Mouse (Mus musculus) liver, adult 2 months (tissue): ENCODE results near the gene Degs1. TPM values are rescaled to one million over a fixed set of nuclear protein-coding genes. Genes with fewer than 3 reads are reported as not detected.

Experiments
- DNase-seq: peaks from one replicate; pipeline ENCODE4 v3.0.0-alpha.2; 2011; ENCODE audit warnings: low read depth, low spot score; ENCODE audit errors: extremely low read depth
- H3K27ac ChIP-seq: fragments of 200-500 bp; replicated peaks from 2 replicates; pipeline ENCODE4 v1.5.1; 2012; ENCODE audit warnings: low read depth, mild to moderate bottlenecking, control low read depth, inconsistent platforms, low read length; ENCODE audit not compliant: insufficient read depth
- H3K27me3 ChIP-seq: fragments of 200-500 bp; 2 replicates; pipeline ENCODE4 v1.6.1; 2012; ENCODE audit warnings: mild to moderate bottlenecking, moderate library complexity, low read length, inconsistent platforms; ENCODE audit not compliant: control insufficient read depth, insufficient read depth
- H3K36me3 ChIP-seq: fragments of 200-500 bp; 2 replicates; pipeline ENCODE4 v1.6.1; 2012; ENCODE audit warnings: low read length, inconsistent platforms; ENCODE audit not compliant: control insufficient read depth, insufficient read depth
- H3K4me1 ChIP-seq: fragments of 200-500 bp; 2 replicates; pipeline ENCODE4 v1.6.1; 2011; ENCODE audit warnings: low read length; ENCODE audit not compliant: control insufficient read depth, insufficient read depth
- H3K4me3 ChIP-seq: fragments of 200-500 bp; 2 replicates; pipeline ENCODE4 v1.5.1; 2011; ENCODE audit warnings: low read depth, mild to moderate bottlenecking, control low read depth, low read length, moderate library complexity; ENCODE audit not compliant: insufficient read depth
- H3K79me2 ChIP-seq: fragments of 200-500 bp; 2 replicates; pipeline ENCODE4 v1.6.1; 2012; ENCODE audit warnings: inconsistent platforms, mild to moderate bottlenecking, low read length, moderate library complexity; ENCODE audit not compliant: control insufficient read depth, insufficient read depth
- H3K9ac ChIP-seq: fragments of 200-500 bp; 2 replicates; pipeline ENCODE4 v1.6.1; 2012; ENCODE audit warnings: low read depth, mild to moderate bottlenecking, control low read depth, inconsistent platforms, low read length
- CTCF ChIP-seq: fragments of 200-500 bp; IDR thresholded peaks from 2 replicates; pipeline ENCODE4 v1.5.1; 2011; ENCODE audit warnings: low read depth, low read length, control low read depth
- POLR2A ChIP-seq: fragments of 200-500 bp; IDR thresholded peaks from 2 replicates; pipeline ENCODE4 v1.6.1; 2011; ENCODE audit warnings: low read length, control low read depth; ENCODE audit not compliant: insufficient read depth; ENCODE audit errors: extremely low read depth
- WGBS: fragments of 180-500 bp; shearing (Covaris S2); methylation state at CpG from one replicate; pipeline ENCODE4 v1.1.7; 2018; 5-methylcytosine and 5-hydroxymethylcytosine counted together
- polyA plus RNA-seq: library from polyadenylated mRNA; depleted of rRNA; stranded (reverse); fragments of >200 nt; gene quantifications from 2 replicates; pipeline ENCODE4 v1.2.3, GENCODE M21; 2012; rRNA removed
- total RNA-seq: library from RNA; depleted of rRNA; stranded (reverse); fragments of >200 nt; gene quantifications from 2 replicates; pipeline ENCODE4 v1.2.3, GENCODE M21; 2014; rRNA removed

Gene Degs1
- total and polyA plus RNA-seq, 2 experiments: 49.3 to 57.4 TPM

- Histone ChIP-seq H3K4me1 (no peaks in the 10 kb centered on the region), H3K36me3 (no peaks in the 10 kb centered on the region), H3K27me3 (no peaks in the 10 kb centered on the region), H3K27ac (no peak overlapping the region), H3K9ac (no peak overlapping the region), H3K4me3 (no peak overlapping the region), H3K79me2 (no peaks in the 10 kb centered on the region)
- TF ChIP-seq CTCF (no peak), POLR2A (no peak)
- DNase-seq: no peak
- 69% methylated on average over 4 of the region's 4 CpGs for WGBS
Observed at GRCm38 (mm10) chr1:182229381-182229780, 53.2 kb downstream of the Degs1 start.

- DNase-seq: no peak
- H3K27me3 ChIP-seq: no peaks in the 10 kb centered on the region
- no peaks in the 10 kb centered on the region for H3K4me1 ChIP-seq
- H3K9ac ChIP-seq: no peak overlapping the region
- no peak overlapping the region for H3K4me3 ChIP-seq
- TF ChIP-seq POLR2A (no peak), CTCF (no peak)
- no peaks in the 10 kb centered on the region for H3K79me2 ChIP-seq
- H3K27ac ChIP-seq: no peak overlapping the region
- H3K36me3 ChIP-seq: no peaks in the 10 kb centered on the region
- 68% methylated on average over 12 of the region's 12 CpGs for WGBS
Observed at GRCm38 (mm10) chr1:182227141-182227963, 55.3 kb downstream of the Degs1 start.

- no peaks in the 10 kb centered on the region for H3K4me1 ChIP-seq
- no peaks in the 10 kb centered on the region for H3K79me2 ChIP-seq
- no peak overlapping the region for H3K9ac ChIP-seq
- no peak overlapping the region for H3K27ac ChIP-seq
- DNase-seq: no peak
- no peak overlapping the region for H3K4me3 ChIP-seq
- WGBS: 94% methylated on average over 9 of the region's 9 CpGs
- no peaks in the 10 kb centered on the region for H3K27me3 ChIP-seq
- TF ChIP-seq CTCF (no peak), POLR2A (no peak)
- no peaks in the 10 kb centered on the region for H3K36me3 ChIP-seq
Observed at GRCm38 (mm10) chr1:182226261-182226660, 56.3 kb downstream of the Degs1 start.

Other genes starting within 250 kb of the Degs1 start
- 109 and 110 TPM in 2 replicates for gene Srp9, start 158.1 kb downstream of the Degs1 start, total RNA-seq
- gene Srp9, start 158.1 kb downstream of the Degs1 start, polyA plus RNA-seq: 47.7 TPM in 2 replicates
- not detected in 2 replicates for gene Vmn1r1, start 118.3 kb downstream of the Degs1 start, total RNA-seq
- not detected in 2 replicates for gene Vmn1r1, start 118.3 kb downstream of the Degs1 start, polyA plus RNA-seq
- gene Fbxo28, start 58.8 kb upstream of the Degs1 start, total RNA-seq: 5.0 and 5.9 TPM in 2 replicates
- 4.7 TPM in 2 replicates for gene Fbxo28, start 58.8 kb upstream of the Degs1 start, polyA plus RNA-seq
- 5.0 and 6.0 TPM in 2 replicates for gene Trp53bp2, start 126.4 kb upstream of the Degs1 start, total RNA-seq
- 5.7 and 7.2 TPM in 2 replicates for gene Trp53bp2, start 126.4 kb upstream of the Degs1 start, polyA plus RNA-seq
- gene Capn2, start 234.8 kb upstream of the Degs1 start, total RNA-seq: 27.8 and 28.1 TPM in 2 replicates
- 9.3 and 10.3 TPM in 2 replicates for gene Capn2, start 234.8 kb upstream of the Degs1 start, polyA plus RNA-seq